Mouse (Mus musculus): ENCODE measurements around the gene Epb41l1.
"Not testable (repeated sequence)": the region's sequence is repeated elsewhere in the genome, so short reads cannot be mapped to it uniquely, and the experiment has no call there.

Epb41l1 gene

GRCm38 (mm10) chr2:156420694-156421380 is at the start of gene Epb41l1:
Gene Epb41l1, plus strand, starts transcription at chr2:156420909.
- DNase-seq: peak; percentile 65

GRCm38 (mm10) chr2:156376956-156377355 is 43.8 kb upstream of the Epb41l1 start:
- no peak for DNase-seq

- no peak for DNase-seq
Measured at GRCm38 (mm10) chr2:156379929-156380328, 40.8 kb upstream of the Epb41l1 start.

- DNase-seq: no peak
Measured at GRCm38 (mm10) chr2:156381350-156381749, 39.4 kb upstream of the Epb41l1 start.

GRCm38 (mm10) chr2:156392461-156393154 is 28.1 kb upstream of the Epb41l1 start:
- peak; percentile 84 for DNase-seq

GRCm38 (mm10) chr2:156393155-156393828 is 27.4 kb upstream of the Epb41l1 start:
- DNase-seq: no peak

- DNase-seq: no peak
Measured at GRCm38 (mm10) chr2:156394282-156394681, 26.4 kb upstream of the Epb41l1 start.

GRCm38 (mm10) chr2:156396096-156396495 is 24.6 kb upstream of the Epb41l1 start:
- no peak for DNase-seq

- DNase-seq: no peak
Measured at GRCm38 (mm10) chr2:156397988-156398387, 22.7 kb upstream of the Epb41l1 start.

GRCm38 (mm10) chr2:156399485-156399884 is 21.2 kb upstream of the Epb41l1 start:
- DNase-seq: no peak

- DNase-seq: peak; percentile 62
Measured at GRCm38 (mm10) chr2:156401331-156401730, 19.4 kb upstream of the Epb41l1 start.

GRCm38 (mm10) chr2:156402036-156402435 is 18.7 kb upstream of the Epb41l1 start:
- DNase-seq: no peak

GRCm38 (mm10) chr2:156406987-156407386 is 13.7 kb upstream of the Epb41l1 start:
- DNase-seq: no peak

GRCm38 (mm10) chr2:156408168-156408567 is 12.5 kb upstream of the Epb41l1 start:
- DNase-seq: no peak

- DNase-seq: not testable (repeated sequence)
Measured at GRCm38 (mm10) chr2:156411348-156411747, 9.4 kb upstream of the Epb41l1 start.

GRCm38 (mm10) chr2:156414996-156415395 is 5.7 kb upstream of the Epb41l1 start:
- DNase-seq: no peak

- DNase-seq: no peak
Measured at GRCm38 (mm10) chr2:156415674-156416073, 5.0 kb upstream of the Epb41l1 start.

- DNase-seq: peak; percentile 32
Measured at GRCm38 (mm10) chr2:156417194-156417593, 3.5 kb upstream of the Epb41l1 start.

GRCm38 (mm10) chr2:156418467-156418866 is 2.2 kb upstream of the Epb41l1 start:
- no peak for DNase-seq

- no peak for DNase-seq
Measured at GRCm38 (mm10) chr2:156420327-156420693, 399 bp upstream of the Epb41l1 start.

GRCm38 (mm10) chr2:156421381-156422110 is 837 bp downstream of the Epb41l1 start:
- DNase-seq: peak; percentile 39

GRCm38 (mm10) chr2:156422631-156423030 is 1.9 kb downstream of the Epb41l1 start:
- peak; percentile 43 for DNase-seq

- no peak for DNase-seq
Measured at GRCm38 (mm10) chr2:156423672-156424071, 3.0 kb downstream of the Epb41l1 start.
